Mouse (Mus musculus): ENCODE results near the gene Shisal2a. TPM values are rescaled to one million over a fixed set of nuclear protein-coding genes. Genes with fewer than 3 reads are reported as not detected.

Gene Shisal2a
- polyA plus RNA-seq, 1 experiment from 2014 or later, result 1.2 TPM

DNA sequence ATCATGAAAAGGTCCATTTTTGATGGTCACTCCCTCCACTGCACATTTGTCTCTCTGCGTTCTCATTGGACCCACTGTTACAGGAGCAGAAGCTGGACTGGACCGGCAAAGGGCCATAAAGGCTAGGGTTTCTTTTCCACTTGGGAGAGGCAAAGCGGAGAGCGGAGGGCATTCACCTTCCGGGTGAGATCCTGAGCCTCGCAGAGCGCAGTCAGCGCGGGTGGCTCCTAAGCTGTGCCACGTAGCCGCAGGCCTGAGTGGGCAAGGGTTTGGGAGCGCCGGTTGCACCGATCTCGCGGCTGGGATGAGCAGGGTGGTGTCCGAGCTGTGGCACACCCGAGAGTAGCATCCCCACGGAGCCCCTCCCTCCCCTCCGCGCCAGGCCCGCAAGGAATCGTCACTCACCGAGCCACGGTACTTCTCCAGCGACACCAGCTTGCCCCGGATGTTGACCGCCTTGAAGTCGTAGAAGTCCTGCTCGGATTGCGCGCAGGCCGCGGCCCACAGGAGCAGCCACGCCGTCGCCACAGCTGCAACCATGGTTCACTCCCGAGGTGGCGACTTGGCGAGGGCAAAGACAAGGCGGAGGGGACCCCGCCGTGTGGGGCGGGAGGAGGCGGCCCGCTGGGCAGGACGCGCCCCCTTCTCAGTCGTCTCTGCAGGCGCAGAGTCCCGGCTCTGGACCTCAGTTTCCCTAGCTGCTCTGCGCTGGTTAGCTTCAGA, 23.1 kb upstream of the Shisal2a start:
- peak overlapping the region; percentile 56 for H3K4me3 ChIP-seq (replicated peaks; ENCODE audit: low read length)
- H3K4me1 ChIP-seq (ENCODE audit: control insufficient read depth, insufficient read depth, low read length), result peaks cover 9% of the 10 kb centered on the region
- peak overlapping the region; percentile 81 for H3K27ac ChIP-seq (ENCODE audit: low read length)
- WGBS, result 6% methylated on average over 52 of the region's 52 CpGs
- no peaks in the 10 kb centered on the region for H3K27me3 ChIP-seq (ENCODE audit: control insufficient read depth, insufficient read depth, low read length)
- H3K36me3 ChIP-seq (ENCODE audit: control insufficient read depth, insufficient read depth, low read length), result no peaks in the 10 kb centered on the region
- ATAC-seq (ENCODE audit: insufficient read depth, low FRiP score), result peak; percentile 74
- peak overlapping the region; percentile 87 for H3K9ac ChIP-seq (ENCODE audit: low read length)
- H3K4me2 ChIP-seq (ENCODE audit: low read depth, low read length), result peak overlapping the region; percentile 76
- H3K9me3 ChIP-seq (replicated peaks; ENCODE audit: control insufficient read depth, low read length), result no peaks in the 10 kb centered on the region

GRCm38 (mm10) chr4:108405766-108406137, 22.6 kb upstream of the Shisal2a start:
- Histone ChIP-seq H3K4me2 (ENCODE audit: low read depth, low read length) (peak overlapping the region; percentile 76), H3K9ac (ENCODE audit: low read length) (peak overlapping the region; percentile 87), H3K27ac (ENCODE audit: low read length) (peak overlapping the region; percentile 81; the same call in 1 of the 2 replicates), H3K27me3 (ENCODE audit: control insufficient read depth, insufficient read depth, low read length) (no peaks in the 10 kb centered on the region), H3K4me3 (replicated peaks; ENCODE audit: low read length) (peak overlapping the region; percentile 56), H3K4me1 (ENCODE audit: control insufficient read depth, insufficient read depth, low read length) (peaks cover 9% of the 10 kb centered on the region), H3K9me3 (replicated peaks; ENCODE audit: control insufficient read depth, low read length) (no peaks in the 10 kb centered on the region), H3K36me3 (ENCODE audit: control insufficient read depth, insufficient read depth, low read length) (no peaks in the 10 kb centered on the region)
- ATAC-seq (ENCODE audit: insufficient read depth, low FRiP score), result peak; percentile 76; the same call in 1 of the 2 replicates
- WGBS, result 62% methylated on average over 3 of the region's 3 CpGs

GRCm38 (mm10) chr4:108403861-108404635, 20.9 kb upstream of the Shisal2a start:
- no peaks in the 10 kb centered on the region for H3K9me3 ChIP-seq (replicated peaks; ENCODE audit: control insufficient read depth, low read length)

DNA sequence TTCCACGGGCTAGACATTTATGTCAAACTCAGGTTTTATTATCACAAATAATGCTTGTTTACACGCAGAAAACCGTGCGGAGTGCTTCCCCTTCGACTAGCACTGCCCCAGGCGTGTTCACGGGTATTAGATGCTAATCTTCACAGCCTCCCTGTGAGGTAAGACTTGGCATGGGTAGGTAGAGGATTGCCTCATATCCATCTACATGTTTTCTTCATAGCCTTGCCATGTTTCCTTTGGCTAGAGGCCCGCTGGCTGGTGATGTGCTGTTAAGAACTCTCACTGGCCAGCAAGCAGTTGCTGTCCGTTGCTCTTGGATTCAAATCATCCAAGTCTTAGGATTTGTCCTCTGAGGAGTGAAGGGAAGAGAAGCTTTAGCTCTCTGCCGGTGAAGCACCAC, 17.2 kb upstream of the Shisal2a start:
- H3K36me3 ChIP-seq (ENCODE audit: control insufficient read depth, insufficient read depth, low read length), result no peaks in the 10 kb centered on the region
- no peak overlapping the region for H3K9ac ChIP-seq (ENCODE audit: low read length)
- H3K9me3 ChIP-seq (replicated peaks; ENCODE audit: control insufficient read depth, low read length), result no peaks in the 10 kb centered on the region
- H3K4me1 ChIP-seq (ENCODE audit: control insufficient read depth, insufficient read depth, low read length), result no peaks in the 10 kb centered on the region
- no peak overlapping the region for H3K27ac ChIP-seq (ENCODE audit: low read length)
- 88% methylated on average over 10 of the region's 10 CpGs for WGBS
- no peak for ATAC-seq (ENCODE audit: insufficient read depth, low FRiP score)
- no peak overlapping the region for H3K4me2 ChIP-seq (ENCODE audit: low read depth, low read length)
- no peak overlapping the region for H3K4me3 ChIP-seq (replicated peaks; ENCODE audit: low read length)
- no peaks in the 10 kb centered on the region for H3K27me3 ChIP-seq (ENCODE audit: control insufficient read depth, insufficient read depth, low read length)

More at GRCm38 (mm10) chr4:108403861-108404635, 20.9 kb upstream of the Shisal2a start:
- Histone ChIP-seq H3K4me3 (replicated peaks; ENCODE audit: low read length) (no peak overlapping the region), H3K36me3 (ENCODE audit: control insufficient read depth, insufficient read depth, low read length) (no peaks in the 10 kb centered on the region), H3K4me2 (ENCODE audit: low read depth, low read length) (no peak overlapping the region), H3K4me1 (ENCODE audit: control insufficient read depth, insufficient read depth, low read length) (peaks cover 9% of the 10 kb centered on the region), H3K9ac (ENCODE audit: low read length) (no peak overlapping the region), H3K27ac (ENCODE audit: low read length) (no peak overlapping the region), H3K27me3 (ENCODE audit: control insufficient read depth, insufficient read depth, low read length) (no peaks in the 10 kb centered on the region)
- WGBS, result 84% methylated on average over 8 of the region's 8 CpGs
- ATAC-seq (ENCODE audit: insufficient read depth, low FRiP score), result no peak

DNA sequence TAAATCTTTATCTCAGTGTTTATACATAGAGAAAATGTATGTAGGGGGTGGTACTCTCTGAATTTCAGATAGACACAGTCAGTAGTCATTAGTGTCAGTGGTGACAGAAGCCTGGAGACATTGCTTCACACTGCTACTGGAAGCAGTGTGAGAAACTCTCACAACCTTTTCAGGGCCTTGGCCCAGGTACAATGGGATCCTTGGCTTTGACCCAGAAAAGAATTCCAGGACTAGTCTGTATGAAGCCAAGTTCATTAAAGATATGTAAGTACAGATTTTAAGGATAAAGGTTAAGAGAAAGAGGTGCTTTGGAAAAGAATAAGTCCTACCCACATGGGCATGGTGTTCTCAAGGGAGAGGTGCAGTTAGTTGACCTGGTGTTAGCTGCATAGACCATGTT, 11.1 kb upstream of the Shisal2a start:
- no peak overlapping the region for H3K4me3 ChIP-seq (replicated peaks; ENCODE audit: low read length)
- H3K9me3 ChIP-seq (replicated peaks; ENCODE audit: control insufficient read depth, low read length), result no peaks in the 10 kb centered on the region
- H3K36me3 ChIP-seq (ENCODE audit: control insufficient read depth, insufficient read depth, low read length), result no peaks in the 10 kb centered on the region
- H3K4me2 ChIP-seq (ENCODE audit: low read depth, low read length), result no peak overlapping the region
- H3K4me1 ChIP-seq (ENCODE audit: control insufficient read depth, insufficient read depth, low read length), result peaks cover 7% of the 10 kb centered on the region; the same call in 1 of the 2 replicates
- no peak overlapping the region for H3K27ac ChIP-seq (ENCODE audit: low read length)
- H3K9ac ChIP-seq (ENCODE audit: low read length), result no peak overlapping the region
- ATAC-seq (ENCODE audit: insufficient read depth, low FRiP score), result no peak
- no peaks in the 10 kb centered on the region for H3K27me3 ChIP-seq (ENCODE audit: control insufficient read depth, insufficient read depth, low read length)

GRCm38 (mm10) chr4:108392558-108392957, 9.4 kb upstream of the Shisal2a start:
- Histone ChIP-seq H3K4me1 (ENCODE audit: control insufficient read depth, insufficient read depth, low read length) (peaks cover 10% of the 10 kb centered on the region), H3K9me3 (replicated peaks; ENCODE audit: control insufficient read depth, low read length) (no peaks in the 10 kb centered on the region), H3K4me3 (replicated peaks; ENCODE audit: low read length) (no peak overlapping the region), H3K36me3 (ENCODE audit: control insufficient read depth, insufficient read depth, low read length) (no peaks in the 10 kb centered on the region), H3K27me3 (ENCODE audit: control insufficient read depth, insufficient read depth, low read length) (no peaks in the 10 kb centered on the region), H3K27ac (ENCODE audit: low read length) (no peak overlapping the region), H3K4me2 (ENCODE audit: low read depth, low read length) (no peak overlapping the region), H3K9ac (ENCODE audit: low read length) (no peak overlapping the region)
- ATAC-seq (ENCODE audit: insufficient read depth, low FRiP score), result no peak
- 66% methylated on average over 2 of the region's 2 CpGs for WGBS

GRCm38 (mm10) chr4:108391124-108391523, 8.0 kb upstream of the Shisal2a start:
- Histone ChIP-seq H3K9ac (ENCODE audit: low read length) (no peak overlapping the region), H3K27ac (ENCODE audit: low read length) (peak overlapping the region; percentile 31), H3K4me1 (ENCODE audit: control insufficient read depth, insufficient read depth, low read length) (peaks cover 10% of the 10 kb centered on the region), H3K4me2 (ENCODE audit: low read depth, low read length) (no peak overlapping the region), H3K27me3 (ENCODE audit: control insufficient read depth, insufficient read depth, low read length) (no peaks in the 10 kb centered on the region), H3K36me3 (ENCODE audit: control insufficient read depth, insufficient read depth, low read length) (no peaks in the 10 kb centered on the region), H3K4me3 (replicated peaks; ENCODE audit: low read length) (no peak overlapping the region), H3K9me3 (replicated peaks; ENCODE audit: control insufficient read depth, low read length) (no peaks in the 10 kb centered on the region)
- WGBS, result 46% methylated on average over 5 of the region's 5 CpGs
- ATAC-seq (ENCODE audit: insufficient read depth, low FRiP score), result peak; percentile 67

DNA sequence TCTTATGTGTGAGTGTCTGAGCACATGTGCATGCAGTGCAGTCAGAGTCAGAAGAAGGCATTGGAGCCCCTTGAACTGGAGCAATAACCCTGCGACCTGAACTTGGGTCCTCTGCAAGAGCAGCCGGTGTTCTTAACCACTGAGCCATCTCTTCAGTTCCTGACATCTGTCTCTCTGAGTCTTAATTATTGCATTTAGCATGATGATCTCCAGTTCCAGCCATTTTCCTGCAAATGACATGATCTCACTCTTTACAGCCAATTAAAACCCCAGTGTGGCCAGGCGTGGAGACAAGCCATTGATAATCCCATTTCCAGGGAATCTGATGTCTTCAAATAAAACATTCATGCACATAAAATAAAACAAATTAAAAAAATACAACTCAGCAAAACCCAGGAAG, 5.6 kb upstream of the Shisal2a start:
- 73% methylated on average over 3 of the region's 3 CpGs for WGBS
- H3K4me3 ChIP-seq (replicated peaks; ENCODE audit: low read length), result no peak overlapping the region
- H3K4me1 ChIP-seq (ENCODE audit: control insufficient read depth, insufficient read depth, low read length), result peaks cover 10% of the 10 kb centered on the region
- no peak overlapping the region for H3K27ac ChIP-seq (ENCODE audit: low read length)
- no peak overlapping the region for H3K9ac ChIP-seq (ENCODE audit: low read length)
- H3K4me2 ChIP-seq (ENCODE audit: low read depth, low read length), result no peak overlapping the region
- H3K9me3 ChIP-seq (replicated peaks; ENCODE audit: control insufficient read depth, low read length), result no peaks in the 10 kb centered on the region
- ATAC-seq (ENCODE audit: insufficient read depth, low FRiP score), result no peak
- H3K36me3 ChIP-seq (ENCODE audit: control insufficient read depth, insufficient read depth, low read length), result no peaks in the 10 kb centered on the region
- peaks cover 5% of the 10 kb centered on the region for H3K27me3 ChIP-seq (ENCODE audit: control insufficient read depth, insufficient read depth, low read length)

GRCm38 (mm10) chr4:108387681-108388253, 4.6 kb upstream of the Shisal2a start:
- no peaks in the 10 kb centered on the region for H3K9me3 ChIP-seq (replicated peaks; ENCODE audit: control insufficient read depth, low read length)
- 1% methylated on average over 18 of the region's 18 CpGs for WGBS
- peak overlapping the region; percentile 75 for H3K9ac ChIP-seq (ENCODE audit: low read length)
- H3K4me2 ChIP-seq (ENCODE audit: low read depth, low read length), result peak overlapping the region; percentile 80
- peaks cover 5% of the 10 kb centered on the region for H3K27me3 ChIP-seq (ENCODE audit: control insufficient read depth, insufficient read depth, low read length)
- peak overlapping the region; percentile 86 for H3K27ac ChIP-seq (ENCODE audit: low read length)
- no peaks in the 10 kb centered on the region for H3K36me3 ChIP-seq (ENCODE audit: control insufficient read depth, insufficient read depth, low read length)
- peak overlapping the region; percentile 49 for H3K4me3 ChIP-seq (replicated peaks; ENCODE audit: low read length)
- peak; percentile 76; the same call in 1 of the 2 replicates for ATAC-seq (ENCODE audit: insufficient read depth, low FRiP score)
- peaks cover 10% of the 10 kb centered on the region for H3K4me1 ChIP-seq (ENCODE audit: control insufficient read depth, insufficient read depth, low read length)
